Mouse (Mus musculus) kidney, adult 2 months (tissue): ENCODE measurements at regions not wholly inside any gene's neighbourhood (a gene's known extent, or its start where the extent isn't known, plus 50 kb on each side); places are given as distances from the start of the nearest gene placed in this dataset.
A peak's percentile ranks its signal among the peaks of the same experiment; 100 is the strongest.

Experiments
- DNase-seq: peaks from one replicate; pipeline ENCODE4 v3.0.0; 2021
- H3K27ac ChIP-seq: fragments of 200-500 bp; 2 replicates; pipeline ENCODE4 v1.5.1; 2012; ENCODE audit warnings: low read depth, low read length, control low read depth, inconsistent platforms; ENCODE audit not compliant: insufficient read depth
- H3K27me3 ChIP-seq: fragments of 200-500 bp; replicated peaks from 2 replicates; pipeline ENCODE4 v1.6.1; 2012; ENCODE audit warnings: mild to moderate bottlenecking, moderate library complexity, low read length, inconsistent platforms; ENCODE audit not compliant: control insufficient read depth, insufficient read depth
- H3K36me3 ChIP-seq: fragments of 200-500 bp; 2 replicates; pipeline ENCODE4 v1.6.1; 2012; ENCODE audit warnings: mild to moderate bottlenecking, moderate library complexity, low read length, inconsistent platforms; ENCODE audit not compliant: control insufficient read depth, insufficient read depth
- H3K4me1 ChIP-seq: fragments of 200-500 bp; 2 replicates; pipeline ENCODE4 v1.6.1; 2011; ENCODE audit warnings: low read length; ENCODE audit not compliant: control insufficient read depth, insufficient read depth
- H3K4me3 ChIP-seq: fragments of 200-500 bp; 2 replicates; pipeline ENCODE4 v1.5.1; 2011; ENCODE audit warnings: mild to moderate bottlenecking, low read depth, low read length, control low read depth; ENCODE audit not compliant: insufficient read depth
- CTCF ChIP-seq: fragments of 200-500 bp; conservative IDR thresholded peaks from 2 replicates; pipeline ENCODE4 v1.5.1; 2011; ENCODE audit warnings: low read depth, mild to moderate bottlenecking, control low read depth, low read length, moderate library complexity, mixed read lengths; ENCODE audit not compliant: insufficient read depth, insufficient read length
- POLR2A ChIP-seq: fragments of 200-500 bp; IDR thresholded peaks from one replicate; pipeline ENCODE4 v1.6.1; 2011; ENCODE audit warnings: low read depth, low read length, control low read depth
- WGBS: fragments of 180-500 bp; shearing (Covaris S2); methylation state at CpG from one replicate; pipeline ENCODE4 v1.1.7; 2018; 5-methylcytosine and 5-hydroxymethylcytosine counted together

DNA sequence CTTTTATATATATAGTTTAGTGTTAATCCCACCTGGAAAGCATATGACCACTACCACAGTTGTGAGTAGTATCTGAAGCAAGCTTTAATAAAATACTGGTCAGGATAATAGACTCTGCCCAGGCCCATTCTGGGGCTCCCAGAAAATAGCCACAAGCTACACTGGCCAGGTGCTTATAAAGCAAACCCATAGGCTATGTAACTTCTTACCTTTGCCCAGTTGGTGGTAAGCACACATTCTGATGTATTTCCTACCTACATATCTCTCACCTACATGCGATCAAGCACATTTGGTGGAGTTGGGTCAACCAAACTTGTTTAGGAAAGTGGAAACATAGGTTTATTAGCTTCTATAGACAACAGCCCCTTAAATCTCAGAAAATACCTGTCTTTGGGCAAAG lies 81.4 kb upstream of the Syt6 start:
- TF ChIP-seq CTCF (no peak), POLR2A (no peak)
- no peak for DNase-seq
- H3K36me3 ChIP-seq = no peaks in the 10 kb centered on the region
- no peaks in the 10 kb centered on the region for H3K4me1 ChIP-seq
- H3K27me3 ChIP-seq = no peaks in the 10 kb centered on the region
- H3K27ac ChIP-seq = no peak overlapping the region
- 91% methylated on average over 1 of the region's 1 CpGs for WGBS
- H3K4me3 ChIP-seq = no peak overlapping the region

DNA sequence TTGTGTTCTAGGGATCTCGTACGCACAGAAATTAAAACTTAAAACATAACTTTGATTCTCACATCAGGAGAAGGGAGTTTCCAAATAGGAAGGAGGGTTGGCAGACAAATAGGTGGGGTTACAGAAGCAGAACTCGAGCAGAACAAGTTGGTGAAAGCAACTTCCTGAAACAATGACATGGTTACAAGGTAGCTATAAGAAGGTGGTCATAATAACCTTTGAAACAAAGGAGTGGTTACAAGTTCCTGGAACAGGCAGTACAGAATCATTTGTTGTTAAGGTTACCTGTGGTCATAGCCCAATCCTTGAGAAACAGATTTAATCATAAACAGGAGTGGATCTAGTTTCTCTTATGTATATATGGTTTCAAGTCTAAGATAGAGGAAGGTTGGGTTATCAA lies 81.0 kb upstream of the Syt6 start:
- Histone ChIP-seq H3K27ac (no peak overlapping the region), H3K4me3 (no peak overlapping the region), H3K4me1 (no peaks in the 10 kb centered on the region), H3K27me3 (no peaks in the 10 kb centered on the region), H3K36me3 (no peaks in the 10 kb centered on the region)
- 76% methylated on average over 3 of the region's 3 CpGs for WGBS
- no peak for DNase-seq
- no peak for TF ChIP-seq POLR2A
- TF ChIP-seq CTCF = no peak

DNA sequence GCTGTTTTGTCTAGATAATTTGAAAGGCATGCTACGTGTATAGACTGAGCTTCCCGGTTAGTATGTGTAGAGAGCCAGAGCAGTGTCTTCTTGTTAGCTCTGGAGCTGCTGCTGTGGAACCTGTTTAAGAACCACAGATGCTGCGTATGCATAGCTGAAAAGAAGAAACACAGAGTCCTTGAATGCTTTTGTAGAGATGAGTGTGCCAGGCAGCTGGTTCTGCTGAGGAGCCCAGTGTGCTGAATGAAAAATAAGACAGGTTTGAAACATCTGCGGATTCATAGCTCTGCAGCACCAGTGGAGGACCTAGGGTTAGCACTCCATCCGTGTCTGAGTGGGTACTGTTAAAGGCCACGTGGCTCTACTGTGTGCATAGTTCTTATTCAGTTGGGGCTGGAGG lies 78.9 kb upstream of the Syt6 start:
- DNase-seq = no peak
- H3K36me3 ChIP-seq = no peaks in the 10 kb centered on the region
- 87% methylated on average over 6 of the region's 6 CpGs for WGBS
- no peak overlapping the region for H3K4me3 ChIP-seq
- TF ChIP-seq POLR2A (no peak), CTCF (no peak)
- H3K27ac ChIP-seq = no peak overlapping the region
- H3K27me3 ChIP-seq = no peaks in the 10 kb centered on the region
- H3K4me1 ChIP-seq = no peaks in the 10 kb centered on the region

DNA sequence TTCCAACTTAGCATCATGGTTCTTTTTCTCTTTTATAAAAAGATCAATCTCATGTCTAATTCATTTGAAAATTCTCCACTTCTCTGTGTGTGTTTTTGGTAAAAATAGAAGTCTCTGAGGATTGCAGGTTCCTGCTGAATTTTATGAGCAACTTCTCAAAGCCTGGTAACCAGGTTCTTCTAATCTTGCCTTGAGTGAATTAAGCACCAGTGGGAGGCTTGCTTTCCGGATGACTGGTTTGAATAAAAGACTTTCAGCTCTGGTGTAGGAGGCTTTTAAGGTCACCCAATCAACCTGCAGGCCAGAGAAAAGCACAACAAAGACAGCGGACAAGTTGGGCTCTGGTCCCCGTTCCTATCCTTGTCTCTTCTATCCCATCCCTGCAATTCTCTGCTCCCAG lies 78.3 kb upstream of the Syt6 start:
- Histone ChIP-seq H3K36me3 (no peaks in the 10 kb centered on the region), H3K4me1 (no peaks in the 10 kb centered on the region), H3K4me3 (no peak overlapping the region), H3K27me3 (no peaks in the 10 kb centered on the region), H3K27ac (no peak overlapping the region)
- TF ChIP-seq CTCF (no peak), POLR2A (no peak)
- peak; percentile 1 for DNase-seq
- WGBS = 32% methylated on average over 3 of the region's 3 CpGs

DNA sequence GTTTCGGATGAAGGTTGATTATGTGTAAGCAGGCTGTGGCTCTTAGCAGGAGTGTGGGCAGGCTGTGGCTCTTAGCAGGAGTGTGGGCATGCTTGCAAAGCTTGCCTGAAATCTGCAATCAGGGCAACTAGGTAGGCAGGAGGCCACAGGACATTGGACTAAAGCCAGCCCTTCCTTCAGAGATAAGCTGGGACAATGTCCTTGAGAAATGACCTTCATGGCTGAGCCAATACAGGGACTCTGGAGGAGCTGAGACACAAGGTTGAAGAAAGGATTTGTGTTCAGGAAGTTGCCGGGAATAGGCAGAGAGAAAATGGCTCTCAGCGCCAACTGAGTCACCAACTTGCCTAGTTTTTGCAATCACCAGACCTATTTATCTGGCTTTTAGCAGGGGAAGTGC lies 77.3 kb upstream of the Syt6 start:
- no peaks in the 10 kb centered on the region for H3K27me3 ChIP-seq
- no peaks in the 10 kb centered on the region for H3K4me1 ChIP-seq
- no peak for DNase-seq
- H3K36me3 ChIP-seq = no peaks in the 10 kb centered on the region
- TF ChIP-seq POLR2A (no peak), CTCF (no peak)
- WGBS = 89% methylated on average over 3 of the region's 3 CpGs
- H3K27ac ChIP-seq = no peak overlapping the region
- no peak overlapping the region for H3K4me3 ChIP-seq

DNA sequence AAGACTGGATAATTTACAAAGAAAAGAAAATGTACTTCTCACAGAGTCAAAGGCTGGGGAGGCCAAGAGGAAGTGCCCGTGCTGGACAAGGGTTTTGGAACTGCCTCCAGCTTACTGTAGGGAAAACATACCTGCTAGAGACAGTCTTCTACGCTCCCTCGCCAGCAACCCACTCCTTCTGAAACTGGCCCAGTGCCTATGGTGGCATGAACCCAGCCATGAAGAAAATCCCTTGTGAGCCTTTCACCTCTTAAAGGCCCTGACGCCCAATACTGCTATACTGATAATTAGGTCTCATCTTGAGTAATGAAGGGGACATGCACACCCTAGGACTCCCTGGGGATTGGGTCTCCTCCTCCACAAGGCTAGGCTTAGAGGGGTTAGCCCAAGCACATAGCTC lies 76.6 kb upstream of the Syt6 start:
- no peak for DNase-seq
- Histone ChIP-seq H3K27me3 (no peaks in the 10 kb centered on the region), H3K36me3 (no peaks in the 10 kb centered on the region), H3K27ac (no peak overlapping the region), H3K4me1 (no peaks in the 10 kb centered on the region), H3K4me3 (no peak overlapping the region)
- TF ChIP-seq POLR2A (no peak), CTCF (no peak)
- WGBS = 86% methylated on average over 4 of the region's 4 CpGs

DNA sequence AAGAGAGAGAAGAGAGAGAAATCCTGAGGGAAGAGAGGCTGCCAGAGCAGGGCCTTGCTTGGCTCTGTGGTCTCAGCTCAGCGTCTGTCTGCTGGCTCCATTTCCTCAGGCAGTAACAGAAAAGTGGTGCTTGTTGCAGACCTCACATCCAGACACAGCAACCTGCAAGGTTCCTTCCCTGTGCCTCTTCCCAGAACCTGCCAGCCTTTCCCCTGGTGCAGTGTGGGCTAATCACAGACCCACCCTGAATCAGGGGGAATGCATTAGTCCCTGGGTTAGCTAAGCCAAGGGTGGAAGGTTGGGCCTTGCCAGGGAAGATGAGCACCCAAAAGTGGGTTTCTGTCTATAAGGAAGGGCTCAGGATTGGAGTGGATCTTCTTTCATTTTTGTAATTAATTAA lies 75.2 kb upstream of the Syt6 start:
- WGBS = 64% methylated on average over 1 of the region's 1 CpGs
- no peak for DNase-seq

DNA sequence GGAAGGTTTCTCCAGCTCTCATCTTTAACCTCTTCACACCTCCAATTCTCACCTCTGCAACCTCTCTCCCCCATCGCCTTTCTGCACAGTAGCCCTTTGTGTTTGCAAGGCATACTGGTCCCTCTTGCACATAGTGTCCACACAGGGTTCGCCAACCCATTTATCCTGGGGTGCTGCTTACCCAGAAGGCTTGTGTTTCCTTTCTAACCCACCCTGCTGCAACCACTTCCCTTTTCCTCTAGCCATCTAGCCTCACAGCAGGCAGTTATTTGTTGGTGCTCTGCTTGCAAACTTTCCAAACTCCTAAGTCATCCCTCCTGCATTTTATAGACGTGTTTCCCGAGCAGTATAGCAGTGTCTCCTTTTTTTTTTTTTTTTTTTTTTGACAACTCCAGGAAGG lies 74.7 kb upstream of the Syt6 start:
- Histone ChIP-seq H3K4me1 (no peaks in the 10 kb centered on the region), H3K36me3 (no peaks in the 10 kb centered on the region), H3K4me3 (no peak overlapping the region), H3K27ac (no peak overlapping the region), H3K27me3 (no peaks in the 10 kb centered on the region)
- DNase-seq = no peak
- TF ChIP-seq POLR2A (no peak), CTCF (no peak)
- 68% methylated on average over 4 of the region's 4 CpGs for WGBS

More for the DNA sequence above, 75.2 kb upstream of the Syt6 start:
- Histone ChIP-seq H3K4me1 (no peaks in the 10 kb centered on the region), H3K36me3 (no peaks in the 10 kb centered on the region), H3K27ac (no peak overlapping the region), H3K4me3 (no peak overlapping the region), H3K27me3 (no peaks in the 10 kb centered on the region)
- TF ChIP-seq POLR2A (no peak), CTCF (no peak)
